Mouse (Mus musculus): ENCODE measurements around the gene Gm525. TPM values are rescaled to one million over a fixed set of nuclear protein-coding genes. Genes with fewer than 3 reads are reported as not detected.
A peak's percentile ranks its signal among the peaks of the same experiment; 100 is the strongest.

Gene Gm525
- total and polyA plus RNA-seq, 3 experiments: not detected

DNA sequence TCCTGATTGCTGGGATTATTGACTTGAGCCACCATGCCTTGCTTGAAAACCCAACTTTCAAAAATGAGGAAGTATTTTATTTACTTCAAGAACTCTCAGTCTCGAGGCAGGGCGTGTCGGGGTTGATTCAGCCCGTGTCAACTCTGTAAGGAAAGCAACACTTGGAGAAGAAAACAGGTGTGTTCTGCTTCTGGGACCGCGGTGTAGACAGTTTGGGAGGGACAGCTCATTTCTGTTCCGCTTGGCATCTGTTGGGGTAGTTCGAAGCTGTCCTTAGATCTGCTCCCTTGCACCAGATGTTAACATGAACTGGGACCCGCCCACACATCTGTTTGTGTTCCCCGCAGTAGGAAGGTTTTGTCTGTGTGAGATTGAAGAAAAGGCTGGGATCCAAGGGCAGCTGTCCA, 45.7 kb upstream of the Gm525 start (continued):
- peak; percentile 61 for TF ChIP-seq MXI1 (IDR thresholded peaks at IDR 0.05; ENCODE audit: low read depth, low read length)
- TF ChIP-seq UBTF (IDR thresholded peaks at IDR 0.05; ENCODE audit: borderline replicate concordance, insufficient read depth, low read depth, low read length): no peak
- peak; percentile 43 to 64; a peak in 3 of 4 replicates for TF ChIP-seq EP300 (IDR thresholded peaks at IDR 0.05; ENCODE audit: low read depth in 1 of 2, low read length in 2 of 2)
- peak; percentile 81; the same call in 1 of the 2 replicates for TF ChIP-seq SIN3A (IDR thresholded peaks at IDR 0.05; ENCODE audit: low read length)

DNA sequence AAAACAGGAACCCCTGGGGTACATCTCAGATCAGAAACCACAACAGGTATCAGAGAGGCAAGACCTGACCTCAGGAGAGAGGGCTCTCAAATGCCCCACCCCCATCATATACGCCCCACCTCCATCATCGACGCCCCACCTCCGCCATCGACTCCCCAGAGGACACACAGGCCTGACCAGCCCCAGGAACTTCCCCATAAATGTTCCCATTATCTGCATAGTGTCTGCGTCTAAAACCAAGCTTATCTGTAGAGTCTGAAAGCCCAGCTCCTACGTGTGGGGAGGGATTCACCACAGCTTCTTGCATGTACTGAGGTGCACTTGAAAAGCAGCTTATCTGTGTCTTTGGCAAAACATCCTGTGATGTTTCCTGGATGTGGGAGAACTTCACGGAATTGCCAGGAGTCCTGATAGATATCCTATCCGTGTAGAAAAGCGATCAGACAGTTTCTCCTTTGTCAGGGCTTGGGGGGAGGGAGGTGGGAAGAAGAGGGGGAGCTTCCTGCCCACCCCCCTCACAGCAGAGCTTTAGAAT, 44.7 kb upstream of the Gm525 start:
- Histone ChIP-seq H3K9ac (ENCODE audit: control insufficient read depth, low read depth, low read length, poor library complexity, severe bottlenecking) (0 out of 2 replicates have a peak overlapping the region, but pooled peaks have one; percentile 7), H3K4me3 (ENCODE audit: control insufficient read depth in 1 of 2, insufficient read depth in 1 of 2, low read depth in 2 of 2, low read length in 2 of 2) (peak overlapping the region in 1 of 2 experiments; percentile 2; a peak in 1 of 4 replicates), H3K27me3 (ENCODE audit: control insufficient read depth in 1 of 2, insufficient read depth in 2 of 2, low read length in 2 of 2) (no peaks in the 10 kb centered on the region), H3K36me3 (ENCODE audit: control insufficient read depth in 1 of 2, insufficient read depth in 2 of 2, low read length in 2 of 2) (peaks cover 0 to 15% of the 10 kb centered on the region in 2 experiments; a peak in 2 of 4 replicates), H3K4me1 (ENCODE audit: control insufficient read depth in 1 of 2, insufficient read depth in 2 of 2, low read length in 2 of 2) (peaks cover 8 to 19% of the 10 kb centered on the region in 2 experiments), H3K79me2 (ENCODE audit: control insufficient read depth, insufficient read depth, low read length, poor library complexity) (no peaks in the 10 kb centered on the region), H3K9me3 (replicated peaks; ENCODE audit: insufficient read depth, low read length) (no peaks in the 10 kb centered on the region), H3K27ac (ENCODE audit: control insufficient read depth, low read depth, low read length) (peak overlapping the region; percentile 65)
- peak; percentile 90 for DNase-seq (ENCODE audit: low read depth, low spot score)
- TF ChIP-seq GATA1 (IDR thresholded peaks at IDR 0.05; ENCODE audit: low read depth, low read length) (peak; percentile 78), CHD1 (IDR thresholded peaks at IDR 0.05; ENCODE audit: low read depth, low read length) (no peak), ETS1 (IDR thresholded peaks at IDR 0.05; ENCODE audit: low read depth, low read length) (peak; percentile 50), MEF2A (IDR thresholded peaks at IDR 0.05; ENCODE audit: extremely low read depth, insufficient replicate concordance, low read depth, low read length, poor library complexity, severe bottlenecking) (no peak), EP300 (IDR thresholded peaks at IDR 0.05; ENCODE audit: low read depth in 1 of 2, low read length in 2 of 2) (peak; percentile 10 to 43; a peak in 1 of 4 replicates), SIN3A (IDR thresholded peaks at IDR 0.05; ENCODE audit: low read length) (peak; percentile 43; the same call in 1 of the 2 replicates), TAL1 (IDR thresholded peaks at IDR 0.05; ENCODE audit: low read length) (peak; percentile 46), CHD2 (IDR thresholded peaks at IDR 0.05; ENCODE audit: low read length) (no peak), SMC3 (IDR thresholded peaks at IDR 0.05; ENCODE audit: low read depth, low read length) (no peak), NELFE (IDR thresholded peaks at IDR 0.05; ENCODE audit: low read depth, low read length) (no peak), MAFK (IDR thresholded peaks at IDR 0.05; ENCODE audit: borderline replicate concordance, low read depth, low read length) (no peak), POLR2AphosphoS5 (IDR thresholded peaks at IDR 0.05; ENCODE audit: borderline replicate concordance, low read depth, low read length) (no peak), MAZ (IDR thresholded peaks at IDR 0.05; ENCODE audit: low read depth, low read length) (peak; percentile 59; the same call in 1 of the 2 replicates), HCFC1 (IDR thresholded peaks at IDR 0.05; ENCODE audit: low read depth, low read length) (0 out of 2 replicates have a peak, but pooled peaks have one; percentile 33), MYC (IDR thresholded peaks at IDR 0.05; ENCODE audit: low read depth, low read length) (no peak)

Measured in MEL (cell line).